In the genomic region with DNA sequence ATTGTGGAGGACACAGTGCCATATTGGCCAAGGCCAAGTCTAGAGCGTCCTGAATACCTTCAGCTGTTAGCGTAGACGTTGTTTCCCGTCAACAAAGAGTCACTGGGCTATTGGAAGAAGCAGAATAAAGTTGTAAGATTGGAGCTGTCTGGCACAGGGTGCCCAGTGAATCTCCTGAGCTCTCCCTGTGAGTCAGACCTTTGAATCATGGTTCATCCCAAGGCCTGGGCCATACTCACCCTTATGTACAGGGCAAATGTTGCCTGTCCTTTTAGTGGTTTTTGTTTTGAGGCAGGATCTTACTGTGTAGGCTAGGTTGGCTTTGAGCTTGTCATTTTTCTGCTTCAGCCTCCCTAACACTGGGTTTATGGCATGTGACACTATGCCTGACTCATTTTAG, we compare ENCODE assay signal across 24 mouse cellular contexts.
DNase-seq lines count a peak whose midpoint lies in the region; ATAC-seq and TF ChIP-seq lines count a peak whose summit lies in the region.
"Had no signal": no experiment of that assay in that cellular context is flagged by ENCODE, and none has a peak within 500 bp of the region (broad histone marks: within the 10 kb centered on the region; RNA-seq: fewer than 3 reads in every experiment).

No protein-coding gene starts in this region.

- no peaks in the 10 kb centered on the region for H3K36me3 ChIP-seq in intestine, postnatal 0 days (ENCODE audit: control insufficient read depth, insufficient read depth)
- no peaks in the 10 kb centered on the region for H3K36me3 ChIP-seq in midbrain, postnatal 0 days (ENCODE audit: insufficient read depth, low read length)
- H3K36me3 ChIP-seq: embryonic facial prominence, embryonic 15.5 days; forebrain, embryonic 15.5 days; heart, embryonic 12.5 days; hindbrain, embryonic 15.5 days had no signal

- 93% methylated on average over 4 of the region's 4 CpGs for WGBS in intestine, postnatal 0 days
- 87% methylated on average over 4 of the region's 4 CpGs for WGBS in midbrain, postnatal 0 days

- H3K27ac ChIP-seq in intestine, postnatal 0 days (ENCODE audit: low read depth, low read length), result no peak overlapping the region
- no peak overlapping the region for H3K27ac ChIP-seq in midbrain, postnatal 0 days (ENCODE audit: low read depth, low read length)
- H3K27ac ChIP-seq: embryonic facial prominence, embryonic 15.5 days; forebrain, embryonic 10.5 days; forebrain, embryonic 15.5 days; hindbrain, embryonic 15.5 days had no signal

- no peaks in the 10 kb centered on the region for H3K27me3 ChIP-seq in intestine, postnatal 0 days (replicated peaks; ENCODE audit: control insufficient read depth, insufficient read depth, low read length)
- H3K27me3 ChIP-seq in midbrain, postnatal 0 days (ENCODE audit: insufficient read depth, low read length), result no peaks in the 10 kb centered on the region
- H3K27me3 ChIP-seq: embryonic facial prominence, embryonic 15.5 days; forebrain, embryonic 15.5 days; heart, embryonic 12.5 days; hindbrain, embryonic 15.5 days; Patski had no signal

- ATAC-seq in intestine, postnatal 0 days, result no peak
- ATAC-seq in midbrain, postnatal 0 days (ENCODE audit: low FRiP score), result no peak; the same call in 1 of the 2 replicates
- ATAC-seq: activated CD4-positive, CD25-positive, alpha-beta regulatory T cell, adult 4 months; CD4-positive, CD25-positive, alpha-beta regulatory T cell, adult 4 months; forebrain, embryonic 15.5 days; intestine, embryonic 16.5 days; Patski had no signal

- H3K9ac ChIP-seq in intestine, postnatal 0 days (ENCODE audit: low read depth, low read length), result no peak overlapping the region
- no peak overlapping the region for H3K9ac ChIP-seq in midbrain, postnatal 0 days (replicated peaks; ENCODE audit: low read length, poor library complexity, severe bottlenecking)
- H3K9ac ChIP-seq: embryonic facial prominence, embryonic 15.5 days; forebrain, embryonic 15.5 days; heart, embryonic 12.5 days; hindbrain, embryonic 15.5 days had no signal

- no peaks in the 10 kb centered on the region for H3K9me3 ChIP-seq in intestine, postnatal 0 days (ENCODE audit: control insufficient read depth)
- H3K9me3 ChIP-seq in midbrain, postnatal 0 days (ENCODE audit: low read length), result no peaks in the 10 kb centered on the region
- H3K9me3 ChIP-seq: embryonic facial prominence, embryonic 15.5 days; forebrain, embryonic 10.5 days; forebrain, embryonic 15.5 days; hindbrain, embryonic 15.5 days had no signal

- peak; percentile 77 for DNase-seq in heart, adult 11 months
- DNase-seq in heart, adult 9 months (ENCODE audit: low spot score in 2 of 2), result no peak
- DNase-seq in NIH3T3 (ENCODE audit: low read depth), result peak; percentile 20
- DNase-seq in adrenal gland, postnatal 36 days, result peak; percentile 44 to 46
- DNase-seq in midbrain, postnatal 0 days (ENCODE audit: low spot score), result no peak
- DNase-seq: B cell, adult 2 months; cerebellum, adult 2 months; cerebellum, postnatal 14 days; embryo, embryonic 11 days; gastrocnemius, postnatal 36 days; heart, adult 18-20 months; heart, postnatal 36 days; kidney, adult 8-10 months had no signal

- no peak for TF ChIP-seq CTCF in intestine, postnatal 0 days (IDR thresholded peaks at IDR 0.05; ENCODE audit: low read depth)
- no peak for TF ChIP-seq CTCF in midbrain, postnatal 0 days (IDR thresholded peaks at IDR 0.05)

- no peaks in the 10 kb centered on the region for H3K4me1 ChIP-seq in intestine, postnatal 0 days (replicated peaks; ENCODE audit: control insufficient read depth, insufficient read depth, low read length)
- no peaks in the 10 kb centered on the region for H3K4me1 ChIP-seq in midbrain, postnatal 0 days (ENCODE audit: insufficient read depth, low read length)
- H3K4me1 ChIP-seq: embryonic facial prominence, embryonic 15.5 days had no signal

- H3K4me3 ChIP-seq in intestine, postnatal 0 days (ENCODE audit: low read depth, low read length), result no peak overlapping the region
- H3K4me3 ChIP-seq in midbrain, postnatal 0 days (ENCODE audit: low read depth, low read length), result no peak overlapping the region
- H3K4me3 ChIP-seq: embryonic facial prominence, embryonic 15.5 days; erythroblast, embryonic 14.5 days; forebrain, embryonic 10.5 days; forebrain, embryonic 15.5 days; heart, embryonic 12.5 days; hindbrain, embryonic 15.5 days had no signal

- no peak overlapping the region for H3K4me2 ChIP-seq in intestine, postnatal 0 days (replicated peaks; ENCODE audit: low read depth)
- H3K4me2 ChIP-seq in midbrain, postnatal 0 days (ENCODE audit: low read depth, low read length, poor library complexity, severe bottlenecking), result no peak overlapping the region
- H3K4me2 ChIP-seq: embryonic facial prominence, embryonic 15.5 days; forebrain, embryonic 15.5 days; heart, embryonic 12.5 days; hindbrain, embryonic 15.5 days had no signal

Comparison
In these comparisons a context has a peak if more than half of its experiments do, and no peak if none do; other contexts are left out.
1. DNase-seq: peak in heart, adult 11 months (single experiment), NIH3T3 (single experiment) and adrenal gland, postnatal 36 days (2 of 2); none in heart, adult 9 months (0 of 2) and midbrain, postnatal 0 days (single experiment).